Mouse (Mus musculus) limb, embryonic 12.5 days (tissue): ENCODE data around the gene Tpx2. TPM values are rescaled to one million over a fixed set of nuclear protein-coding genes. Genes with fewer than 3 reads are reported as not detected.

Experiments used
- ATAC-seq: fragments of 200-750 bp; cut with Nextera tagmentation; 2 replicates; pipeline ENCODE4 v1.8.0; 2017; ENCODE audit warnings: low read depth, moderate TSS enrichment; ENCODE audit not compliant: insufficient number of reproducible peaks, insufficient read depth, low FRiP score, low TSS enrichment
- H3K27ac ChIP-seq: fragments of 300-500 bp; sonication (generic); 2 replicates; pipeline ENCODE4 v1.5.1; 2016; ENCODE audit warnings: mild to moderate bottlenecking, moderate library complexity
- H3K27me3 ChIP-seq: fragments of 300-500 bp; sonication (generic); 2 replicates; pipeline ENCODE4 v1.6.1; 2016; ENCODE audit warnings: mild to moderate bottlenecking, moderate library complexity
- H3K36me3 ChIP-seq: fragments of 300-500 bp; sonication (generic); 2 replicates; pipeline ENCODE4 v1.6.1; 2016; ENCODE audit warnings: mild to moderate bottlenecking, moderate library complexity
- H3K4me1 ChIP-seq: fragments of 300-500 bp; sonication (generic); replicated peaks from 2 replicates; pipeline ENCODE4 v1.6.1; 2016
- H3K4me2 ChIP-seq: fragments of 300-500 bp; sonication (generic); 2 replicates; pipeline ENCODE4 v1.6.1; 2016; ENCODE audit warnings: mild to moderate bottlenecking, moderate library complexity
- H3K4me3 ChIP-seq: fragments of 300-500 bp; sonication (generic); replicated peaks from 2 replicates; pipeline ENCODE4 v1.5.1; 2016; ENCODE audit warnings: mild to moderate bottlenecking
- H3K9ac ChIP-seq: fragments of 300-500 bp; sonication (generic); replicated peaks from 2 replicates; pipeline ENCODE4 v1.6.1; 2016; ENCODE audit warnings: mild to moderate bottlenecking, moderate library complexity
- H3K9me3 ChIP-seq: fragments of 300-500 bp; sonication (generic); 2 replicates; pipeline ENCODE4 v1.6.1; 2016; ENCODE audit warnings: mild to moderate bottlenecking, moderate library complexity
- WGBS: fragments of 180-500 bp; shearing (Covaris S2); methylation state at CpG from one replicate; pipeline ENCODE4 v1.1.7; 2016; 5-methylcytosine and 5-hydroxymethylcytosine counted together
- polyA plus RNA-seq: library from polyadenylated mRNA; unstranded; fragments of >200 nt; fragmentation: Nextera tagmentation; extraction: Ambion mirVana; gene quantifications from 2 replicates; pipeline ENCODE4 v1.2.1, GENCODE M21; 2016

The Tpx2 gene
- polyA plus RNA-seq, 1 experiment from 2014 or later, result 114 TPM

DNA sequence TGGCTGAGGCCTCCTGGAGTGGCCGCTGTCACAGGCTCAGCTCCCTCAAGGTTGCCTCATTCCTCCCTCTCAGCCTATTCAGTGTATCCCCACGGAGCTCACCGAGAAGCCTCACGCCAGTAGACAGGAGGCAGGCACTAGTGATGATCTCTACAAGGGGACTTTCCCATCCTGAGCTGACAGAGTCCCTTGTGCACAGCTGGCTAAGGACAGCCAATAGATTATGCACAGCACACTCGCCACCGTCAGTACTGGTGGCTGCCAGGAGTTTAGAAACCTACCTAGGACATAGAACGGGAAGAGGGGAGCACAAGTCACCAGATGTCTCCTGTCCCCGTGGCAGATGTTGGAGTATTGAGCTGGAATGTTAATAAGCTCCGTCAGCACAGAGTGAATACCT lies 69.9 kb downstream of the Tpx2 start:
- Histone ChIP-seq H3K4me1 (peaks cover 19% of the 10 kb centered on the region), H3K4me3 (no peak overlapping the region), H3K9ac (no peak overlapping the region), H3K36me3 (no peaks in the 10 kb centered on the region), H3K27ac (no peak overlapping the region), H3K9me3 (no peaks in the 10 kb centered on the region), H3K4me2 (no peak overlapping the region), H3K27me3 (peaks cover 21% of the 10 kb centered on the region)
- WGBS, result 49% methylated on average over 9 of the region's 9 CpGs
- no peak for ATAC-seq

DNA sequence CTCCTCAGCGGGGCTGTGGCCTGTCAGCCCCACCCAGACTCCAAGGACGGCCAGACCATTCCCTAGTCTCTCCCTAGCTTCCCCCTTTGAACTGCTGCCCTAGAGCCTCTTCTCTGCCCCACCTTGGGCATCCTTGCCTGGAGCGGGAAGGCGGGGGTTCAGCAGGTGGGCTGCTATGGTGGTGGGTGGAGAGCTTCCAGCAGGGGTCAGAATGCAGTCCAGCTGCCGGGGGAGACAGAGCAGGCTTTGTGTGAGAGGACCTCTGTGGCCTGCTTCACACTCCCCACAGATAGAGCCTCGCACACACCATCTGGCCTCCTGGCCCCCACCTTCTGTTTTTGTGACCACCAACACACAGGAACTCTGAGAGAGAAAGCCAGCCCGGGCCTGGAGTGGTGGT lies 74.6 kb downstream of the Tpx2 start:
- no peaks in the 10 kb centered on the region for H3K36me3 ChIP-seq
- H3K27me3 ChIP-seq, result 0 out of 2 replicates have a peak, but pooled peaks cover under 1% of the 10 kb centered on the region
- peak overlapping the region; percentile 31; the same call in 1 of the 2 replicates for H3K9ac ChIP-seq
- H3K4me1 ChIP-seq, result peaks cover 47% of the 10 kb centered on the region
- 0 out of 2 replicates have a peak overlapping the region, but pooled peaks have one; percentile 17 for H3K27ac ChIP-seq
- ATAC-seq, result no peak
- H3K4me2 ChIP-seq, result no peak overlapping the region; the same call in 1 of the 2 replicates
- H3K9me3 ChIP-seq, result no peaks in the 10 kb centered on the region
- no peak overlapping the region for H3K4me3 ChIP-seq
- 23% methylated on average over 7 of the region's 7 CpGs for WGBS

DNA sequence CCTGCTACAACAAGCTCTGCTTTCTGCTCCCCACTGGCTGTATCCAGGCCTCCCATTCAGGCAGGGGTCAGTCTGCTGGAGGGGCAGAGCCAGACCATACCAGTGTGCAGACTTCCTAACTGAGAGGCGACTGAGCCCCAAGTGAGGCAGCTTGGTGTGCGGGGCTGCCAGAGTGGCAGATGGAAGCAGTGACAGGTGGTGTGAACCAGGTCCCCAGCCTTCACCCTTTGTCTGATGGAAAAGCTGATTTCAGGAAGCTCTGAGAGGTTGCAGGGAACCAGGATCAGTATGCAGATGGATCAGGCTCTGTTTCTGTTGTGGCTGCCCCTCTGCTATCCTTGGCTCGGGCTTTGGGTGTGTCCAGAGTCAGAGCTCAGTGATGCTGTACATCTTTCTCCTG lies 75.9 kb downstream of the Tpx2 start:
- no peak overlapping the region for H3K27ac ChIP-seq
- no peaks in the 10 kb centered on the region for H3K9me3 ChIP-seq
- no peak overlapping the region for H3K9ac ChIP-seq
- no peak for ATAC-seq
- H3K36me3 ChIP-seq, result no peaks in the 10 kb centered on the region
- H3K4me2 ChIP-seq, result no peak overlapping the region
- 75% methylated on average over 3 of the region's 3 CpGs for WGBS
- H3K4me3 ChIP-seq, result no peak overlapping the region
- no peaks in the 10 kb centered on the region for H3K27me3 ChIP-seq
- H3K4me1 ChIP-seq, result peaks cover 57% of the 10 kb centered on the region

DNA sequence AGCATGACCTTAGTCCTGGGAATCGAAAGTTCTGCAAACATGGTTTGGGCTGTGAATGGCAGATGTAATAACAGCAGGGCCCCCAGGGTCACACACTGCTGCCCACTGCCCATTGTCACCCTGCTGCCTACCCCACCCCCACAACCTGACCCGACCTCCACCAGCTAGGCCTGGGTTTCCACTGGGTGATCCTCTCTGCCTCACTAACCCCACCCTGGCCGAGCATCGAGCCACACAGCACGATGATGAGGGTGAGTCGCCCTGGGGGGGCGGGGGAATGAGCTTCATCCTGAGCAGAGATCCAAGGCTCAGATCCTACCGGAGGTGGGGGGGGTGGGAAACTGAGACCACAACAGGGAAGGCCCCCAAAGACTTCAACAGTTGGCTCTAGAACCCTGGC lies 76.4 kb downstream of the Tpx2 start:
- no peak overlapping the region for H3K27ac ChIP-seq
- no peaks in the 10 kb centered on the region for H3K36me3 ChIP-seq
- no peak overlapping the region for H3K4me3 ChIP-seq
- H3K9ac ChIP-seq, result no peak overlapping the region
- H3K4me2 ChIP-seq, result no peak overlapping the region
- H3K27me3 ChIP-seq, result no peaks in the 10 kb centered on the region
- H3K4me1 ChIP-seq, result peaks cover 57% of the 10 kb centered on the region
- no peaks in the 10 kb centered on the region for H3K9me3 ChIP-seq
- 76% methylated on average over 8 of the region's 8 CpGs for WGBS
- ATAC-seq, result no peak

GRCm38 (mm10) chr2:152924543-152924942 lies 76.8 kb downstream of the Tpx2 start:
- Histone ChIP-seq H3K4me2 (no peak overlapping the region), H3K4me1 (peaks cover 57% of the 10 kb centered on the region), H3K36me3 (no peaks in the 10 kb centered on the region), H3K27me3 (no peaks in the 10 kb centered on the region), H3K9me3 (no peaks in the 10 kb centered on the region), H3K4me3 (no peak overlapping the region), H3K27ac (no peak overlapping the region), H3K9ac (no peak overlapping the region)
- 78% methylated on average over 5 of the region's 5 CpGs for WGBS
- no peak for ATAC-seq

DNA sequence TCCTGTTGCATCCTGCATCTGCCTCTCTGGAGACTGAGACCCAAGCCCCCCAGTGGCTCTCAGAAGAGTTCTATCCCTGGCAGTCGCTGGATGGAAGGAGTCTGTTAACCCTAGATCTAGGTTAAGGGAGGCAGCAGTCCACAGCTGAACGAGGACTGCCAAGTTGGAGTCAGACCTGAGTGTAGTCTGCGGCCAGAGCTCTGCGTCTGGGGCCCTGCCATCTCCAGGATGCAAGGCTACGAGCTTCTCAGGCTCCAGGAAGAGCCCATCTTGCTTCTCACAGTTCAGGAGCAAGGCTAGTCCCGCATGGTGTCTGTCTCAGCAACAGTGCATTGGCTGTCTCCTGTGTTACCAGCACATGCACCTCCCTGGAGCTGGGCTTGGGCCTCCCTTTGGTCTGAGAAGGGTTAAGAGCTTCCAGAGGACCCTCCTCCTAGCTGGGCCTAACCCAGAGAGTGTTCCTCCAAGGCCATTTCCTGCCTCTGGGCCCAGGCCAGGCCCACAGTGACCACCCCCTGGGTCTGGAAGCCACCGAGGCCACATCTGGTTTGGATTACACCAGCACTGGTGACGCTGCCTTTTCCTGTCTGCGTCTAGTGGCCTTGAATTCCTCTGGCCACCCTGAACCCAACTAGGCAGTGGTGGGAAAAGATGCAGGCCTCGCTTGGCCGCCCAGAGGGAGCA lies 77.6 kb downstream of the Tpx2 start:
- H3K4me3 ChIP-seq, result no peak overlapping the region
- WGBS, result 28% methylated on average over 11 of the region's 11 CpGs
- H3K36me3 ChIP-seq, result no peaks in the 10 kb centered on the region
- H3K9ac ChIP-seq, result peak overlapping the region; percentile 34; the same call in 1 of the 2 replicates
- no peaks in the 10 kb centered on the region for H3K27me3 ChIP-seq
- ATAC-seq, result peak; percentile 49; the same call in 1 of the 2 replicates
- H3K4me1 ChIP-seq, result peaks cover 64% of the 10 kb centered on the region
- no peaks in the 10 kb centered on the region for H3K9me3 ChIP-seq
- peak overlapping the region; percentile 87 for H3K27ac ChIP-seq
- no peak overlapping the region for H3K4me2 ChIP-seq

- WGBS, result 68% methylated on average over 9 of the region's 9 CpGs
- H3K27ac ChIP-seq, result no peak overlapping the region
Observed at GRCm38 (mm10) chr2:152926896-152927295, 79.1 kb downstream of the Tpx2 start.

GRCm38 (mm10) chr2:152927371-152927770 lies 79.6 kb downstream of the Tpx2 start:
- WGBS, result 31% methylated on average over 5 of the region's 5 CpGs
- Histone ChIP-seq H3K9me3 (no peaks in the 10 kb centered on the region), H3K4me2 (no peak overlapping the region), H3K4me1 (peaks cover 71% of the 10 kb centered on the region), H3K36me3 (no peaks in the 10 kb centered on the region), H3K27me3 (no peaks in the 10 kb centered on the region; the same call in 1 of the 2 replicates), H3K4me3 (no peak overlapping the region), H3K9ac (no peak overlapping the region), H3K27ac (no peak overlapping the region)
- no peak for ATAC-seq

More at GRCm38 (mm10) chr2:152926896-152927295, 79.1 kb downstream of the Tpx2 start:
- Histone ChIP-seq H3K27me3 (no peaks in the 10 kb centered on the region; the same call in 1 of the 2 replicates), H3K4me2 (no peak overlapping the region), H3K9ac (no peak overlapping the region), H3K4me1 (peaks cover 71% of the 10 kb centered on the region), H3K4me3 (no peak overlapping the region), H3K9me3 (no peaks in the 10 kb centered on the region), H3K36me3 (no peaks in the 10 kb centered on the region)
- ATAC-seq, result no peak

- Histone ChIP-seq H3K36me3 (no peaks in the 10 kb centered on the region), H3K9ac (no peak overlapping the region), H3K4me2 (no peak overlapping the region), H3K27me3 (no peaks in the 10 kb centered on the region; the same call in 1 of the 2 replicates), H3K27ac (no peak overlapping the region), H3K4me1 (peaks cover 73% of the 10 kb centered on the region), H3K9me3 (no peaks in the 10 kb centered on the region), H3K4me3 (no peak overlapping the region)
- WGBS, result 51% methylated on average over 14 of the region's 14 CpGs
- ATAC-seq, result no peak
Observed at GRCm38 (mm10) chr2:152928219-152928987, 80.6 kb downstream of the Tpx2 start.

DNA sequence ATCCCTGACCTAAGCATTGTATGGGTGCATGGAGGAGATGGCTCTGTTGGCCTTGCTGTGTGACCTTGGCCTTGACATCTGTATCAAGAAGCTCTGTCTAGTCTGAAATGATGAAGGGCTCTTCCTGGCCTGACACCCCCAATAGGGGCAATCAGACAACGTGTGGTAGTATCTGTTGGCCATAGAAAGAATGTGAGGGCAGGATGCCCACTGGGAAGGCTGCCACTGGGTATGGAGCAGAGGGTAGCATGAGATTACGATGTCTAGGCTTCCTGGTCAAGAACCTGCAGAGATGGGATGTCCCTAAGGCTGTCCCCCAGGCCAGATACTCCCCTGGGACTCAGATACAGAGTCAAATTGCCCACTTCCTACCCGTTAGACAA lies 81.2 kb downstream of the Tpx2 start:
- Histone ChIP-seq H3K4me1 (peaks cover 72% of the 10 kb centered on the region), H3K4me2 (no peak overlapping the region), H3K36me3 (no peaks in the 10 kb centered on the region), H3K9me3 (no peaks in the 10 kb centered on the region), H3K9ac (no peak overlapping the region), H3K27me3 (no peaks in the 10 kb centered on the region; the same call in 1 of the 2 replicates), H3K27ac (no peak overlapping the region), H3K4me3 (no peak overlapping the region)
- no peak for ATAC-seq
- WGBS, result 80% methylated on average over 3 of the region's 3 CpGs

DNA sequence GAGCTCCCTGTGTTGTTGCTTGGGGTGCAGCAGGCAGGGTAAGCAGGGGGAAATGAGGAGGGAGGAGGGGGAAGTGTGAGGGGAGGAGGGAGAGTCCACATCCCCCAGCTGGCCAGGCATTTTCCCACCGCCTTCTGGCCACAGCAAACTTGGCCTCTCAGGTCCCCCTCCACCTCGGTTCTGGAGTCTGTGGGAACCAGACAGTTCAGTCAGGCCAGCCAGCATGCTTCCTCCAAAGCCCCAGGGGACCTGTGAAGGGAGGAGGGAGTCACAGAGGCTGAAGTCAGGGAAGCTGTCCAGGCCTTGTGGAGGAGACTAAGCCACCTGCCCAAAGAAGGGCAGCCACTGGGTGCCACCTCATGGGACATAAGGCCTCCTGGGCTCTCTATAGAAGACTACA lies 82.5 kb downstream of the Tpx2 start:
- Histone ChIP-seq H3K9me3 (no peaks in the 10 kb centered on the region), H3K27me3 (no peaks in the 10 kb centered on the region; the same call in 1 of the 2 replicates), H3K9ac (no peak overlapping the region), H3K27ac (no peak overlapping the region), H3K4me3 (no peak overlapping the region), H3K4me1 (peaks cover 60% of the 10 kb centered on the region), H3K36me3 (no peaks in the 10 kb centered on the region), H3K4me2 (no peak overlapping the region)
- WGBS, result 18% methylated on average over 2 of the region's 2 CpGs
- ATAC-seq, result no peak
